Mouse (Mus musculus): ENCODE measurements around the gene Nmrk2. TPM values are rescaled to one million over a fixed set of nuclear protein-coding genes. Genes with fewer than 3 reads are reported as not detected.

The Nmrk2 gene
- polyA plus RNA-seq, 1 experiment from 2014 or later = not detected

- 66% methylated on average over 2 of the region's 2 CpGs for WGBS
- H3K4me3 ChIP-seq (ENCODE audit: low read depth, low read length) = no peak overlapping the region
- peaks cover 23% of the 10 kb centered on the region for H3K36me3 ChIP-seq (ENCODE audit: control insufficient read depth, insufficient read depth, low read length)
- H3K27ac ChIP-seq (ENCODE audit: low read depth, low read length) = no peak overlapping the region; the same call in 1 of the 2 replicates
- peaks cover 11% of the 10 kb centered on the region for H3K4me1 ChIP-seq (ENCODE audit: control insufficient read depth, insufficient read depth, low read length)
- H3K9ac ChIP-seq (replicated peaks; ENCODE audit: low read depth, low read length) = no peak overlapping the region
- no peak for ATAC-seq (ENCODE audit: low read depth)
- no peak overlapping the region for H3K4me2 ChIP-seq (ENCODE audit: low read depth, low read length)
- H3K9me3 ChIP-seq (ENCODE audit: control insufficient read depth, low read length) = no peaks in the 10 kb centered on the region
- H3K27me3 ChIP-seq (ENCODE audit: control insufficient read depth, insufficient read depth, low read length) = no peaks in the 10 kb centered on the region
Observed at GRCm38 (mm10) chr10:81162318-81162652, 39.6 kb downstream of the Nmrk2 start.

- Histone ChIP-seq H3K9me3 (ENCODE audit: control insufficient read depth, low read length) (no peaks in the 10 kb centered on the region), H3K4me1 (ENCODE audit: control insufficient read depth, insufficient read depth, low read length) (peaks cover 8% of the 10 kb centered on the region), H3K4me3 (ENCODE audit: low read depth, low read length) (no peak overlapping the region), H3K27me3 (ENCODE audit: control insufficient read depth, insufficient read depth, low read length) (no peaks in the 10 kb centered on the region), H3K9ac (replicated peaks; ENCODE audit: low read depth, low read length) (0 out of 2 replicates have a peak overlapping the region, but pooled peaks have one; percentile 18), H3K4me2 (ENCODE audit: low read depth, low read length) (no peak overlapping the region), H3K27ac (ENCODE audit: low read depth, low read length) (no peak overlapping the region; the same call in 1 of the 2 replicates), H3K36me3 (ENCODE audit: control insufficient read depth, insufficient read depth, low read length) (peaks cover 29% of the 10 kb centered on the region)
- 47% methylated on average over 8 of the region's 8 CpGs for WGBS
- ATAC-seq (ENCODE audit: low read depth) = peak; percentile 48
Observed at GRCm38 (mm10) chr10:81161602-81162317, 40.1 kb downstream of the Nmrk2 start.

GRCm38 (mm10) chr10:81154736-81155135 is 47.1 kb downstream of the Nmrk2 start:
- Histone ChIP-seq H3K27me3 (ENCODE audit: control insufficient read depth, insufficient read depth, low read length) (no peaks in the 10 kb centered on the region), H3K36me3 (ENCODE audit: control insufficient read depth, insufficient read depth, low read length) (peaks cover 60% of the 10 kb centered on the region), H3K9ac (replicated peaks; ENCODE audit: low read depth, low read length) (no peak overlapping the region), H3K9me3 (ENCODE audit: control insufficient read depth, low read length) (no peaks in the 10 kb centered on the region), H3K27ac (ENCODE audit: low read depth, low read length) (no peak overlapping the region), H3K4me2 (ENCODE audit: low read depth, low read length) (no peak overlapping the region), H3K4me1 (ENCODE audit: control insufficient read depth, insufficient read depth, low read length) (no peaks in the 10 kb centered on the region), H3K4me3 (ENCODE audit: low read depth, low read length) (no peak overlapping the region)
- 72% methylated on average over 6 of the region's 6 CpGs for WGBS
- no peak for ATAC-seq (ENCODE audit: low read depth)

GRCm38 (mm10) chr10:81154313-81154712 is 47.5 kb downstream of the Nmrk2 start:
- H3K36me3 ChIP-seq (ENCODE audit: control insufficient read depth, insufficient read depth, low read length) = peaks cover 64% of the 10 kb centered on the region
- 88% methylated on average over 12 of the region's 12 CpGs for WGBS
- no peaks in the 10 kb centered on the region for H3K4me1 ChIP-seq (ENCODE audit: control insufficient read depth, insufficient read depth, low read length)
- no peaks in the 10 kb centered on the region for H3K9me3 ChIP-seq (ENCODE audit: control insufficient read depth, low read length)
- no peak overlapping the region for H3K4me2 ChIP-seq (ENCODE audit: low read depth, low read length)
- no peaks in the 10 kb centered on the region for H3K27me3 ChIP-seq (ENCODE audit: control insufficient read depth, insufficient read depth, low read length)
- H3K27ac ChIP-seq (ENCODE audit: low read depth, low read length) = no peak overlapping the region
- no peak overlapping the region for H3K4me3 ChIP-seq (ENCODE audit: low read depth, low read length)
- no peak for ATAC-seq (ENCODE audit: low read depth)
- H3K9ac ChIP-seq (replicated peaks; ENCODE audit: low read depth, low read length) = no peak overlapping the region

GRCm38 (mm10) chr10:81152609-81153008 is 49.2 kb downstream of the Nmrk2 start:
- no peak overlapping the region for H3K9ac ChIP-seq (replicated peaks; ENCODE audit: low read depth, low read length)
- 86% methylated on average over 12 of the region's 12 CpGs for WGBS
- H3K9me3 ChIP-seq (ENCODE audit: control insufficient read depth, low read length) = no peaks in the 10 kb centered on the region
- H3K36me3 ChIP-seq (ENCODE audit: control insufficient read depth, insufficient read depth, low read length) = peaks cover 73% of the 10 kb centered on the region
- H3K27ac ChIP-seq (ENCODE audit: low read depth, low read length) = no peak overlapping the region
- no peak overlapping the region for H3K4me3 ChIP-seq (ENCODE audit: low read depth, low read length)
- H3K4me2 ChIP-seq (ENCODE audit: low read depth, low read length) = no peak overlapping the region
- no peaks in the 10 kb centered on the region for H3K27me3 ChIP-seq (ENCODE audit: control insufficient read depth, insufficient read depth, low read length)
- no peak for ATAC-seq (ENCODE audit: low read depth)
- H3K4me1 ChIP-seq (ENCODE audit: control insufficient read depth, insufficient read depth, low read length) = no peaks in the 10 kb centered on the region

- no peak for ATAC-seq (ENCODE audit: low read depth)
- H3K9ac ChIP-seq (replicated peaks; ENCODE audit: low read depth, low read length) = no peak overlapping the region
- WGBS = 67% methylated on average over 6 of the region's 6 CpGs
Observed at GRCm38 (mm10) chr10:81151261-81151660, 50.6 kb downstream of the Nmrk2 start.

More at GRCm38 (mm10) chr10:81151261-81151660, 50.6 kb downstream of the Nmrk2 start:
- H3K4me2 ChIP-seq (ENCODE audit: low read depth, low read length) = no peak overlapping the region
- no peaks in the 10 kb centered on the region for H3K9me3 ChIP-seq (ENCODE audit: control insufficient read depth, low read length)
- no peaks in the 10 kb centered on the region for H3K27me3 ChIP-seq (ENCODE audit: control insufficient read depth, insufficient read depth, low read length)
- H3K4me3 ChIP-seq (ENCODE audit: low read depth, low read length) = no peak overlapping the region
- H3K27ac ChIP-seq (ENCODE audit: low read depth, low read length) = no peak overlapping the region
- peaks cover 72% of the 10 kb centered on the region for H3K36me3 ChIP-seq (ENCODE audit: control insufficient read depth, insufficient read depth, low read length)
- no peaks in the 10 kb centered on the region for H3K4me1 ChIP-seq (ENCODE audit: control insufficient read depth, insufficient read depth, low read length)

Other genes with a start within 250 kb of the Nmrk2 start
- gene Gng7, start 187.1 kb downstream of the Nmrk2 start, polyA plus RNA-seq (2014; fragmentation: Nextera tagmentation; extraction: Ambion mirVana) = 20.3 and 22.7 TPM in 2 replicates
- gene Diras1, start 176.4 kb downstream of the Nmrk2 start, polyA plus RNA-seq (2014; fragmentation: Nextera tagmentation; extraction: Ambion mirVana) = 24.0 and 28.8 TPM in 2 replicates
- 26.7 and 34.6 TPM in 2 replicates for gene Slc39a3, start 164.6 kb downstream of the Nmrk2 start, polyA plus RNA-seq (2014; fragmentation: Nextera tagmentation; extraction: Ambion mirVana)
- gene Sgta, start 141.9 kb downstream of the Nmrk2 start, polyA plus RNA-seq (2014; fragmentation: Nextera tagmentation; extraction: Ambion mirVana) = 264 and 279 TPM in 2 replicates
- gene Thop1, start 132.0 kb downstream of the Nmrk2 start, polyA plus RNA-seq (2014; fragmentation: Nextera tagmentation; extraction: Ambion mirVana) = 33.3 and 36.8 TPM in 2 replicates
- 0.15 and 0.61 TPM in 2 replicates for gene Creb3l3, start 103.2 kb downstream of the Nmrk2 start, polyA plus RNA-seq (2014; fragmentation: Nextera tagmentation; extraction: Ambion mirVana)
- gene Map2k2, start 96.1 kb downstream of the Nmrk2 start, polyA plus RNA-seq (2014; fragmentation: Nextera tagmentation; extraction: Ambion mirVana) = 219 and 228 TPM in 2 replicates
- gene Zbtb7a, start 66.8 kb downstream of the Nmrk2 start, polyA plus RNA-seq (2014; fragmentation: Nextera tagmentation; extraction: Ambion mirVana) = 11.0 and 12.6 TPM in 2 replicates
- gene Pias4, start 34.1 kb downstream of the Nmrk2 start, polyA plus RNA-seq (2014; fragmentation: Nextera tagmentation; extraction: Ambion mirVana) = 48.4 and 51.4 TPM in 2 replicates
- gene Eef2, start 25.4 kb downstream of the Nmrk2 start, polyA plus RNA-seq (2014; fragmentation: Nextera tagmentation; extraction: Ambion mirVana) = 373 and 452 TPM in 2 replicates
- gene Dapk3, start 19.0 kb downstream of the Nmrk2 start, polyA plus RNA-seq (2014; fragmentation: Nextera tagmentation; extraction: Ambion mirVana) = 64.5 and 67.3 TPM in 2 replicates
- not detected in 2 replicates for gene 4930442H23Rik, start 18.2 kb downstream of the Nmrk2 start, polyA plus RNA-seq (2014; fragmentation: Nextera tagmentation; extraction: Ambion mirVana)
- gene Atcay, start 28.8 kb upstream of the Nmrk2 start, polyA plus RNA-seq (2014; fragmentation: Nextera tagmentation; extraction: Ambion mirVana) = 73.9 and 84.8 TPM in 2 replicates
- 21.1 and 25.1 TPM in 2 replicates for gene Zfr2, start 31.1 kb upstream of the Nmrk2 start, polyA plus RNA-seq (2014; fragmentation: Nextera tagmentation; extraction: Ambion mirVana)
- gene Matk, start 50.9 kb upstream of the Nmrk2 start, polyA plus RNA-seq (2014; fragmentation: Nextera tagmentation; extraction: Ambion mirVana) = 21.8 and 37.6 TPM in 2 replicates
- gene Mrpl54, start 64.9 kb upstream of the Nmrk2 start, polyA plus RNA-seq (2014; fragmentation: Nextera tagmentation; extraction: Ambion mirVana) = 130 and 136 TPM in 2 replicates
- gene Apba3, start 64.9 kb upstream of the Nmrk2 start, polyA plus RNA-seq (2014; fragmentation: Nextera tagmentation; extraction: Ambion mirVana) = 26.1 and 27.8 TPM in 2 replicates
- 2.6 and 4.4 TPM in 2 replicates for gene Tjp3, start 89.5 kb upstream of the Nmrk2 start, polyA plus RNA-seq (2014; fragmentation: Nextera tagmentation; extraction: Ambion mirVana)
- gene Pip5k1c, start 90.9 kb upstream of the Nmrk2 start, polyA plus RNA-seq (2014; fragmentation: Nextera tagmentation; extraction: Ambion mirVana) = 133 and 140 TPM in 2 replicates
- 14.3 and 18.7 TPM in 2 replicates for gene Cactin, start 119.1 kb upstream of the Nmrk2 start, polyA plus RNA-seq (2014; fragmentation: Nextera tagmentation; extraction: Ambion mirVana)
- gene Tbxa2r, start 126.7 kb upstream of the Nmrk2 start, polyA plus RNA-seq (2014; fragmentation: Nextera tagmentation; extraction: Ambion mirVana) = 1.9 and 4.6 TPM in 2 replicates
- gene Gipc3, start 141.2 kb upstream of the Nmrk2 start, polyA plus RNA-seq (2014; fragmentation: Nextera tagmentation; extraction: Ambion mirVana) = 0.05 and 0.08 TPM in 2 replicates
- gene Hmg20b, start 148.4 kb upstream of the Nmrk2 start, polyA plus RNA-seq (2014; fragmentation: Nextera tagmentation; extraction: Ambion mirVana) = 29.9 and 38.0 TPM in 2 replicates
- 8.4 and 8.7 TPM in 2 replicates for gene Mfsd12, start 155.4 kb upstream of the Nmrk2 start, polyA plus RNA-seq (2014; fragmentation: Nextera tagmentation; extraction: Ambion mirVana)
- 0.39 and 0.42 TPM in 2 replicates for gene 4930404N11Rik, start 163.8 kb upstream of the Nmrk2 start, polyA plus RNA-seq (2014; fragmentation: Nextera tagmentation; extraction: Ambion mirVana)
- gene Fzr1, start 176.5 kb upstream of the Nmrk2 start, polyA plus RNA-seq (2014; fragmentation: Nextera tagmentation; extraction: Ambion mirVana) = 114 and 125 TPM in 2 replicates
- gene Dohh, start 182.4 kb upstream of the Nmrk2 start, polyA plus RNA-seq (2014; fragmentation: Nextera tagmentation; extraction: Ambion mirVana) = 61.0 and 68.0 TPM in 2 replicates
- gene Gm48551, start 182.4 kb upstream of the Nmrk2 start, polyA plus RNA-seq (2014; fragmentation: Nextera tagmentation; extraction: Ambion mirVana) = 4.3 and 6.3 TPM in 2 replicates
- gene Gm48552, start 187.0 kb upstream of the Nmrk2 start, polyA plus RNA-seq (2014; fragmentation: Nextera tagmentation; extraction: Ambion mirVana) = 2.0 and 4.4 TPM in 2 replicates
- 1.3 and 2.0 TPM in 2 replicates for gene Smim24, start 191.0 kb upstream of the Nmrk2 start, polyA plus RNA-seq (2014; fragmentation: Nextera tagmentation; extraction: Ambion mirVana)